Mouse (Mus musculus) left cerebral cortex, adult 18-20 months (tissue): ENCODE results near the gene Zfp202. TPM values are rescaled to one million over a fixed set of nuclear protein-coding genes. Genes with fewer than 3 reads are reported as not detected.

ENCODE experiments used
- DNase-seq, 2 experiments: peaks; one replicate each; pipeline ENCODE4 v3.0.0; 2021 to 2022; ENCODE audit warnings: low spot score in 2 of 2, mixed read lengths in 1 of 2
- total RNA-seq, 2 experiments: library from RNA; stranded (reverse); gene quantifications; 2 replicates each; pipeline ENCODE4 v1.2.3; 2021

Zfp202 gene
- total RNA-seq, 2 experiments from 2014 or later, result 3.4 to 3.6 TPM

GRCm38 (mm10) chr9:40239749-40240148 is 47.6 kb downstream of the Zfp202 start:
- DNase-seq, result no peak

- DNase-seq, result no peak
Measured at GRCm38 (mm10) chr9:40240311-40240710, 48.2 kb downstream of the Zfp202 start.

DNA sequence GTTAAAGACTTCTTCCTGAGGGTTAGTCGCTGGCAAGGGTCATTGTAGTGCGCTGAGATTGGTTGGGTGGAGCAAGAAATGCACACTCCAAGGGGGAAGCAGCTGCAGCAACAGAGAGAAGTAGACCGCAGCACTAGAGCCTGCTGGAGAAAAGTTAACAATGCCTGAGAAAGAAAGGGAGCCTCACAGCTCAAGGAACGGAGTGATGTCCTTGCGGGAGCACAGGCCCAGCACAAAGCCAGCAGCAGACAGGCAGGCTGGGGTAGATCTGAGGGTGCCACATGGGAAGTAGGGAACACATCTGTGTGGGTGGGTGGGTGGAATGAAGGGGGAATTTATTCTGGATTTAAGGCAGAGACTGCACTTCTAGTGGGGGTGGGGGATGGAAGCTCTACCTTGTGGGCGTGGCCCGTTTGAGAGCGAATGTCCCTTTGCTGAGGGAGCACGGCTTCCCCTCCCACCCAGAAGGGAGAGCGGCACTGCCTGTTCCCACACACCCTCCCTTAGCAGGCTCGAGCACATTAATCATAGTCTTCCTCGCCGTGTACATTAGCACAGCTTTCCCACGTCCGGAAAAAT is 49.2 kb downstream of the Zfp202 start:
- DNase-seq, result peak; percentile 67 to 74

GRCm38 (mm10) chr9:40241951-40242888 is 50.1 kb downstream of the Zfp202 start:
- DNase-seq, result peak; percentile 11 to 33

- DNase-seq, result no peak
Measured at GRCm38 (mm10) chr9:40245466-40245865, 53.4 kb downstream of the Zfp202 start.

- DNase-seq, result no peak
Measured at GRCm38 (mm10) chr9:40245974-40246665, 54.0 kb downstream of the Zfp202 start.

DNA sequence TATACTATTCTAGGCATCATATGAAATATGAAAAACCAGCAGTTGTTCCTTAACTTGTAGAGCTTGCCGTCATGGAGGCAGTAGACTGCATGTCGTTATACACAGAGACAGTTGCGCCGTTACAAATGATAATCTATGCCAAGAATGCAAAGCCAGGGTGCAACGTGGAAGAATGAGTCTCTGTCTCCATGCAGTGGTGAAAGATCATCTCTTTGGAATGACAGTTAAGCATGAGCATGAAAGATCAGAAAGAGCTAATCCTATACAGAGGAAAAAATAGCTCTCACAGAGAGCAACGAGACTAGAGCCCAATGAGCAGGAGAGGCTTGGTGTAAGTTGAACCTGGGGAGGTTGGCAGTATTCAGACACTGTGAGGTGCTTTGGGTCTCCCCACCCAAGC is 54.6 kb downstream of the Zfp202 start:
- DNase-seq, result no peak

GRCm38 (mm10) chr9:40249106-40249505 is 57.0 kb downstream of the Zfp202 start:
- DNase-seq, result no peak

GRCm38 (mm10) chr9:40252459-40252858 is 60.3 kb downstream of the Zfp202 start:
- no peak for DNase-seq

Other genes with a start within 250 kb of the Zfp202 start
- gene Olfr975, start 240.3 kb upstream of the Zfp202 start, total RNA-seq, result not detected
- gene Olfr976, start 231.2 kb upstream of the Zfp202 start, total RNA-seq, result not detected
- gene Olfr978, start 200.2 kb upstream of the Zfp202 start, total RNA-seq, result not detected
- not detected for gene Olfr979, start 188.9 kb upstream of the Zfp202 start, total RNA-seq
- gene Olfr980, start 182.7 kb upstream of the Zfp202 start, total RNA-seq, result not detected
- gene Olfr981, start 170.9 kb upstream of the Zfp202 start, total RNA-seq, result not detected
- not detected for gene Olfr982, start 118.5 kb upstream of the Zfp202 start, total RNA-seq
- not detected for gene Olfr983, start 98.7 kb upstream of the Zfp202 start, total RNA-seq
- gene Olfr984, start 78.1 kb upstream of the Zfp202 start, total RNA-seq, result not detected
- not detected for gene Olfr985, start 62.1 kb upstream of the Zfp202 start, total RNA-seq
- gene Tmem225, start 44.2 kb upstream of the Zfp202 start, total RNA-seq, result not detected
- not detected for gene Olfr986, start 11.4 kb upstream of the Zfp202 start, total RNA-seq
- gene Scn3b, start 76.9 kb downstream of the Zfp202 start, total RNA-seq, result 100 to 1,000 TPM; 115 to 118 TPM